Comparison of ENCODE assay signal across 9 mouse cellular contexts in the genomic region with DNA sequence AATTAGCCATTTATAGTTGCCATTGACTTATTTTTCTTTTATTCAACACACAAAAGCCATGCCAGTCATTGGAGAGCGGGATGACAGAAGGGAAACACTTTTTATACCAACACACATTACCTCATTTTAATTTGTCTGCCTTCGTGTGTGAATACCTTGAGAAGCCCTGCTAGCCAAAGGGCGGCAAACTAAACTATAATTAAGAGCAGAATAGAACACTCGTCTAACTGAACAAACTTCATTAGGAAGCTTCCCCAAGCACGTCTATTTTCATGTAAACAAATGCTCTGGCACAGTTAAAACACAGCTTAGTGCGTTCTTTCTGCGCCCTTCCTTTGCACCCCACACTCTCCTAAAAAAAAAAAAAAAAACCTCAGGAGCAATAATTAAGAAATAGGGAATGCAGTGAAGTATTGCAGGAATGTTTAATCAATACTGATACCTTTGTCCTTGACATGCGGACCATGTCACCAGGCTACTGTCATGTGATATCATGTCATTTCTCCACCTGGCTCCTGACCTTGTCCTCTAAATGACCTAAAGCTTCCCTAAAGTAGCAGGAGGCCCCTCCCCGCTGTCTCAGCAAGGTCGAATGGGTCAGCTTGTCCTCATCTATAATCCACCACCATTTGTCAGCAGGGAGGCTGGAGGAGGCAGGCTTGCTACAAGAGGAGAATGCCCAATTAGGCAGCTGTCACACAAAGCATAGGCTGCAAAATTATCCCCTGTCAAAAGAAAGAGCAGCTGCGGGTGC. TPM values are rescaled to one million over a fixed set of nuclear protein-coding genes. Genes with fewer than 3 reads are reported as not detected.
DNase-seq lines count a peak whose midpoint lies in the region; ATAC-seq and TF ChIP-seq lines count a peak whose summit lies in the region.
"Had no signal": no experiment of that assay in that cellular context is flagged by ENCODE, and none has a peak within 500 bp of the region (broad histone marks: within the 10 kb centered on the region; RNA-seq: fewer than 3 reads in every experiment).

No protein-coding gene starts in this region.

- H3K27ac ChIP-seq in ES-E14 (ENCODE audit: insufficient read depth, low read depth, low read length, poor library complexity, severe bottlenecking), result no peak overlapping the region; the same call in 1 of the 2 replicates
- H3K27ac ChIP-seq in hindbrain, embryonic 13.5 days, result peak overlapping the region; percentile 74
- H3K27ac ChIP-seq in liver, embryonic 14.5 days, result peak overlapping the region; percentile 30
- H3K27ac ChIP-seq: limb, embryonic 12.5 days had no signal

- DNase-seq in ES-E14 (ENCODE audit: low read depth, low spot score), result no peak
- peak; percentile 51 for DNase-seq in adrenal gland, postnatal 25 days
- DNase-seq in liver, embryonic 14.5 days (ENCODE audit: low read depth in 3 of 3, low spot score in 3 of 3), result no peak
- DNase-seq in thymus, postnatal 0 days (ENCODE audit: low spot score), result no peak
- DNase-seq in gastrocnemius, adult 8-10 months (ENCODE audit: low spot score in 2 of 2), result no peak
- DNase-seq in lung, postnatal 14 days, result no peak
- no peak for DNase-seq in right cerebral cortex, adult 2 months (ENCODE audit: low spot score in 2 of 2)

- TF ChIP-seq CTCF in liver, embryonic 14.5 days (IDR thresholded peaks at IDR 0.05; ENCODE audit: low read depth), result no peak

- peak; percentile 58 for ATAC-seq in hindbrain, embryonic 13.5 days (ENCODE audit: low FRiP score)
- ATAC-seq in liver, embryonic 14.5 days (ENCODE audit: insufficient read depth), result no peak

- H3K4me2 ChIP-seq in hindbrain, embryonic 13.5 days, result peak overlapping the region; percentile 27; the same call in 1 of the 2 replicates
- H3K4me2 ChIP-seq in liver, embryonic 14.5 days (ENCODE audit: low read depth), result peak overlapping the region; percentile 55; the same call in 1 of the 2 replicates
- H3K4me2 ChIP-seq: limb, embryonic 12.5 days had no signal

- H3K9ac ChIP-seq in ES-E14 (ENCODE audit: insufficient read depth, low read depth, low read length, poor library complexity, severe bottlenecking), result no peak overlapping the region
- H3K9ac ChIP-seq in hindbrain, embryonic 13.5 days, result no peak overlapping the region
- H3K9ac ChIP-seq in liver, embryonic 14.5 days (replicated peaks), result no peak overlapping the region
- H3K9ac ChIP-seq: limb, embryonic 12.5 days had no signal

- no peaks in the 10 kb centered on the region for H3K27me3 ChIP-seq in hindbrain, embryonic 13.5 days
- H3K27me3 ChIP-seq in liver, embryonic 14.5 days (ENCODE audit: control insufficient read depth, insufficient read depth, low read length), result no peaks in the 10 kb centered on the region
- H3K27me3 ChIP-seq: limb, embryonic 12.5 days had no signal

- WGBS in hindbrain, embryonic 13.5 days, result 24% methylated on average over 11 of the region's 11 CpGs
- 73% methylated on average over 11 of the region's 11 CpGs for WGBS in liver, embryonic 14.5 days (ENCODE audit: insufficient replicate concordance)

- in situ Hi-C loops in ES-E14 (cut with MboI; ENCODE audit: low sequenced_read_pairs in 2 of 2, unreplicated experiment in 2 of 2), result no loop called here

- peaks cover 8 to 18% of the 10 kb centered on the region in 2 experiments for H3K4me1 ChIP-seq in ES-E14 (ENCODE audit: control insufficient read depth in 2 of 2, insufficient read depth in 2 of 2, low read length in 2 of 2, poor library complexity in 1 of 2)
- peaks cover 50% of the 10 kb centered on the region for H3K4me1 ChIP-seq in hindbrain, embryonic 13.5 days (replicated peaks)
- H3K4me1 ChIP-seq in liver, embryonic 14.5 days (replicated peaks; ENCODE audit: control insufficient read depth in 2 of 2, insufficient read depth in 2 of 2, low read length in 1 of 2), result peaks cover 83 to 89% of the 10 kb centered on the region in 2 experiments

- H3K36me3 ChIP-seq in ES-E14 (ENCODE audit: control insufficient read depth, insufficient read depth, low read length, poor library complexity, severe bottlenecking), result no peaks in the 10 kb centered on the region; the same call in 1 of the 2 replicates
- H3K36me3 ChIP-seq in hindbrain, embryonic 13.5 days, result no peaks in the 10 kb centered on the region
- H3K36me3 ChIP-seq in liver, embryonic 14.5 days (replicated peaks; ENCODE audit: control insufficient read depth, insufficient read depth, low read depth), result peaks cover 3% of the 10 kb centered on the region; the same call in 1 of the 2 replicates
- H3K36me3 ChIP-seq: limb, embryonic 12.5 days had no signal

- no peak for TF ChIP-seq EP300 in liver, embryonic 14.5 days (IDR thresholded peaks at IDR 0.05; ENCODE audit: low read depth)

- H3K4me3 ChIP-seq in ES-E14 (ENCODE audit: insufficient read depth in 1 of 2, low read depth in 1 of 2, low read length in 2 of 2, poor library complexity in 1 of 2, severe bottlenecking in 1 of 2), result no peak overlapping the region
- H3K4me3 ChIP-seq in hindbrain, embryonic 13.5 days, result no peak overlapping the region
- no peak overlapping the region for H3K4me3 ChIP-seq in liver, embryonic 14.5 days (ENCODE audit: insufficient read depth in 1 of 2, low read depth in 2 of 2, low read length in 2 of 2)
- H3K4me3 ChIP-seq: limb, embryonic 12.5 days had no signal

- no peaks in the 10 kb centered on the region for H3K9me3 ChIP-seq in ES-E14 (ENCODE audit: control insufficient read depth, insufficient read depth, low read depth, low read length)
- no peaks in the 10 kb centered on the region for H3K9me3 ChIP-seq in hindbrain, embryonic 13.5 days
- H3K9me3 ChIP-seq in liver, embryonic 14.5 days (ENCODE audit: control insufficient read depth, low read length), result no peaks in the 10 kb centered on the region
- H3K9me3 ChIP-seq: limb, embryonic 12.5 days had no signal

TF ChIP-seq in ES-E14, 5 proteins besides CTCF, POLR2A, EP300 and RAD21:
- no peak for TF ChIP-seq CHD2 (IDR thresholded peaks at IDR 0.05; ENCODE audit: low read depth, low read length)
- peak; percentile 93 for TF ChIP-seq ZNF384 (IDR thresholded peaks at IDR 0.05; ENCODE audit: low read depth, low read length)

RNA-seq across cellular contexts. Expression of gene Nrip1, which starts 54.1 kb away (rescaled TPM):
- 8.4 and 11.8 TPM in 2 replicates for total RNA-seq in ES-E14 (2012; rRNA removed)
- total RNA-seq in adrenal gland, postnatal 25 days (2021), result 77.2 and 97.1 TPM in 2 replicates
- 28.0 and 31.2 TPM in 2 replicates for polyA plus RNA-seq in hindbrain, embryonic 13.5 days (2015; fragmentation: Nextera tagmentation; extraction: Ambion mirVana)
- 2.5 and 3.5 TPM in 2 replicates for polyA plus RNA-seq in liver, embryonic 14.5 days (2012; rRNA removed)
- polyA plus RNA-seq in liver, embryonic 14.5 days (2014; fragmentation: Nextera tagmentation; extraction: Ambion mirVana), result 11.7 and 15.5 TPM in 2 replicates
- polyA plus RNA-seq in thymus, postnatal 0 days (2015; fragmentation: Nextera tagmentation; extraction: Ambion mirVana), result 62.4 and 78.6 TPM in 2 replicates
- total RNA-seq in gastrocnemius, adult 8-10 months (2022), result 10 to 100 TPM; 35.9 to 51.9 (median 37.8) TPM
